Mouse (Mus musculus) kidney, postnatal 0 days (tissue): Measurements from ENCODE around the gene Pikfyve. TPM values are rescaled to one million over a fixed set of nuclear protein-coding genes. Genes with fewer than 3 reads are reported as not detected.

ENCODE experiments used
- ATAC-seq: fragments of 200-750 bp; cut with Nextera tagmentation; replicated peaks from 2 replicates; pipeline ENCODE4 v1.8.0; 2017; ENCODE audit warnings: low read depth, moderate number of reproducible peaks, moderate TSS enrichment, moderate library complexity; ENCODE audit not compliant: low FRiP score
- DNase-seq: peaks from one replicate; pipeline ENCODE4 v3.0.0-alpha.2; 2016; ENCODE audit warnings: low spot score
- H3K27ac ChIP-seq: fragments of 300-500 bp; sonication (generic); 2 replicates; pipeline ENCODE4 v1.5.1; 2014; ENCODE audit warnings: mild to moderate bottlenecking
- H3K27me3 ChIP-seq: fragments of 300-500 bp; sonication (generic); 2 replicates; pipeline ENCODE4 v1.6.1; 2014; ENCODE audit warnings: low read length, mixed read lengths; ENCODE audit not compliant: insufficient read depth
- H3K36me3 ChIP-seq: fragments of 300-500 bp; sonication (generic); 2 replicates; pipeline ENCODE4 v1.6.1; 2014; ENCODE audit warnings: low read length, mixed read lengths; ENCODE audit not compliant: insufficient read depth
- H3K4me1 ChIP-seq: fragments of 300-500 bp; sonication (generic); replicated peaks from 2 replicates; pipeline ENCODE4 v1.6.1; 2014; ENCODE audit warnings: antibody characterized with exemption, low read length, mixed read lengths; ENCODE audit not compliant: insufficient read depth
- H3K4me2 ChIP-seq: fragments of 300-500 bp; sonication (generic); 2 replicates; pipeline ENCODE4 v1.6.1; 2014; ENCODE audit warnings: mild to moderate bottlenecking, low read length, moderate library complexity, mixed read lengths
- H3K4me3 ChIP-seq: fragments of 300-500 bp; sonication (generic); replicated peaks from 2 replicates; pipeline ENCODE4 v1.5.1; 2014; ENCODE audit warnings: low read depth, low read length
- H3K9ac ChIP-seq: fragments of 300-500 bp; sonication (generic); 2 replicates; pipeline ENCODE4 v1.6.1; 2014; ENCODE audit warnings: low read depth, low read length
- H3K9me3 ChIP-seq: fragments of 300-500 bp; sonication (generic); replicated peaks from 2 replicates; pipeline ENCODE4 v1.6.1; 2016; ENCODE audit warnings: low read length, inconsistent platforms, mixed read lengths
- CTCF ChIP-seq: IDR thresholded peaks from 2 replicates; pipeline ENCODE4 v1.5.1; 2016; ENCODE audit warnings: antibody characterized with exemption, low read depth, mild to moderate bottlenecking, moderate library complexity
- WGBS: fragments of 180-500 bp; shearing (Covaris S2); extraction: QIAGEN DNeasy Blood & Tissue Kit; methylation state at CpG from one replicate; pipeline ENCODE4 v1.1.7; 2014; 5-methylcytosine and 5-hydroxymethylcytosine counted together
- polyA plus RNA-seq: library from polyadenylated mRNA; unstranded; fragments of >200 nt; fragmentation: Nextera tagmentation; extraction: Ambion mirVana; gene quantifications from 2 replicates; pipeline ENCODE4 v1.2.1, GENCODE M21; 2015

Gene Pikfyve
- polyA plus RNA-seq, 1 experiment from 2014 or later, result 9.2 TPM

- DNase-seq, result peak; percentile 44
- peak; percentile 94 for ATAC-seq
- Histone ChIP-seq H3K36me3 (peaks cover 3% of the 10 kb centered on the region; the same call in 1 of the 2 replicates), H3K9me3 (no peaks in the 10 kb centered on the region), H3K4me1 (no peaks in the 10 kb centered on the region; the same call in 1 of the 2 replicates), H3K27me3 (no peaks in the 10 kb centered on the region), H3K9ac (no peak overlapping the region), H3K4me2 (no peak overlapping the region), H3K4me3 (no peak overlapping the region), H3K27ac (peak overlapping the region; percentile 36; the same call in 1 of the 2 replicates)
- TF ChIP-seq CTCF, result no peak
Measured at GRCm38 (mm10) chr1:65154814-65155213, 31.7 kb upstream of the Pikfyve start.

GRCm38 (mm10) chr1:65156111-65156510 lies 30.4 kb upstream of the Pikfyve start:
- TF ChIP-seq CTCF, result no peak
- H3K4me3 ChIP-seq, result no peak overlapping the region
- WGBS, result 92% methylated on average over 5 of the region's 5 CpGs
- no peak overlapping the region for H3K9ac ChIP-seq
- no peaks in the 10 kb centered on the region; the same call in 1 of the 2 replicates for H3K4me1 ChIP-seq
- H3K27ac ChIP-seq, result no peak overlapping the region
- DNase-seq (no peak), ATAC-seq (no peak)
- H3K36me3 ChIP-seq, result peaks cover 14% of the 10 kb centered on the region
- H3K9me3 ChIP-seq, result no peaks in the 10 kb centered on the region
- no peaks in the 10 kb centered on the region for H3K27me3 ChIP-seq
- H3K4me2 ChIP-seq, result no peak overlapping the region

GRCm38 (mm10) chr1:65162210-65162609 lies 24.3 kb upstream of the Pikfyve start:
- TF ChIP-seq CTCF, result peak; percentile 54
- no peak for ATAC-seq
- no peak overlapping the region for H3K9ac ChIP-seq
- H3K27me3 ChIP-seq, result no peaks in the 10 kb centered on the region
- H3K4me1 ChIP-seq, result no peaks in the 10 kb centered on the region
- H3K9me3 ChIP-seq, result no peaks in the 10 kb centered on the region
- no peak overlapping the region for H3K27ac ChIP-seq
- H3K4me2 ChIP-seq, result no peak overlapping the region
- H3K36me3 ChIP-seq, result peaks cover 57% of the 10 kb centered on the region
- DNase-seq, result no peak
- whole genome bisulfite sequencing, result 100% methylated on average over 1 of the region's 1 CpGs
- H3K4me3 ChIP-seq, result no peak overlapping the region

DNA sequence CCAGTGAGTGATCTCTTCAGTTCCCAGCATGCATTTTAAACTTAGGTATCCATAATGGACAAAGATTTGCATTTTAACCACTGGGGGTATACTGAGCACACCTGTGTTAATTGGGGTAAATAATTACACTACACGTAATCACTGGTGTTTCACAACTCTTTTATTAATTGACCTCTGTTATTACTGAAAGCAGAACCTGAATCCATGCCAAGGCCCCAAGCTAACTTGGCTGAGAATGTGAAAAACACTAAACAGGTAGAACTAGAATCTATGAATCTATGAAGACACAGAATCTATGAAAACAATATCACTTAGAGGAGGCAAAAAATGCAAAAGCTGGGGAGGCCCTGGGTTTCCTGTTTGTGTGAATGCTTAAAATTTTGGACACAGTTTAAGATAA lies 19.0 kb upstream of the Pikfyve start:
- no peak for ATAC-seq
- no peak for TF ChIP-seq CTCF
- H3K27ac ChIP-seq, result no peak overlapping the region

GRCm38 (mm10) chr1:65169536-65169935 lies 16.9 kb upstream of the Pikfyve start:
- H3K9ac ChIP-seq, result no peak overlapping the region
- H3K4me1 ChIP-seq, result no peaks in the 10 kb centered on the region
- no peaks in the 10 kb centered on the region for H3K27me3 ChIP-seq
- H3K4me2 ChIP-seq, result no peak overlapping the region
- H3K9me3 ChIP-seq, result no peaks in the 10 kb centered on the region
- peaks cover 60% of the 10 kb centered on the region for H3K36me3 ChIP-seq
- no peak overlapping the region for H3K27ac ChIP-seq
- H3K4me3 ChIP-seq, result no peak overlapping the region
- 88% methylated on average over 7 of the region's 7 CpGs for WGBS
- no peak for ATAC-seq
- DNase-seq, result no peak
- no peak for TF ChIP-seq CTCF

More for the DNA sequence above, 19.0 kb upstream of the Pikfyve start:
- Histone ChIP-seq H3K4me2 (no peak overlapping the region), H3K4me1 (no peaks in the 10 kb centered on the region), H3K27me3 (no peaks in the 10 kb centered on the region), H3K36me3 (peaks cover 65% of the 10 kb centered on the region), H3K4me3 (no peak overlapping the region), H3K9me3 (no peaks in the 10 kb centered on the region), H3K9ac (no peak overlapping the region)
- no peak for DNase-seq
- 71% methylated on average over 1 of the region's 1 CpGs for WGBS

DNA sequence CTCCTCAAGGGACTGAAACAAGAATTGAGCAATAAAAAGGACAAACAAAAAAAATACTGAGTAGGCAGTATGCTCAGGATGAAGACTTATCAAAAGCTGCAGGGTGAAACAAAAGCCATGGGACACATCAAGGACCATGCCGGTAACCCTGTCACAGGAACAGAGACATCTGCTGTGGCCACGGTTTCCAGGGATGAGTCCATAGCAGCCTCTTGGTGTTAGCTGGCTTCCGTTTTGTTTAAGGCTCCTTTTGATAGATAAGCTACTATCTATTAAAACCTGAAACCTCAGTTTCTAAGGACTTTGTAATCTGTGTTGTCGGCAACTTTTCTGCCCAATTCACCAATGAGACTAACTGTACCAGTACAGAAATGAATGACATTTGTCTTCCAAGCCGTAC lies 16.5 kb upstream of the Pikfyve start:
- peaks cover 58% of the 10 kb centered on the region for H3K36me3 ChIP-seq
- 87% methylated on average over 5 of the region's 5 CpGs for WGBS
- ATAC-seq, result no peak

GRCm38 (mm10) chr1:65171579-65171978 lies 14.9 kb upstream of the Pikfyve start:
- 93% methylated on average over 4 of the region's 4 CpGs for WGBS
- no peak for TF ChIP-seq CTCF
- Histone ChIP-seq H3K4me1 (no peaks in the 10 kb centered on the region), H3K4me2 (no peak overlapping the region), H3K36me3 (peaks cover 47% of the 10 kb centered on the region), H3K9me3 (no peaks in the 10 kb centered on the region), H3K27ac (no peak overlapping the region), H3K4me3 (no peak overlapping the region), H3K27me3 (no peaks in the 10 kb centered on the region), H3K9ac (no peak overlapping the region)
- ATAC-seq, result no peak
- DNase-seq, result no peak

More for the DNA sequence above, 16.5 kb upstream of the Pikfyve start:
- H3K9me3 ChIP-seq, result no peaks in the 10 kb centered on the region
- no peak overlapping the region for H3K27ac ChIP-seq
- no peak for DNase-seq
- H3K27me3 ChIP-seq, result no peaks in the 10 kb centered on the region
- H3K4me3 ChIP-seq, result no peak overlapping the region
- H3K4me1 ChIP-seq, result no peaks in the 10 kb centered on the region
- no peak for TF ChIP-seq CTCF
- no peak overlapping the region for H3K4me2 ChIP-seq
- no peak overlapping the region for H3K9ac ChIP-seq
